Mouse (Mus musculus): ENCODE results near the gene Apobec3. TPM values are rescaled to one million over a fixed set of nuclear protein-coding genes. Genes with fewer than 3 reads are reported as not detected.
A peak's percentile ranks its signal among the peaks of the same experiment; 100 is the strongest.

Apobec3 gene
- 10 to 100 TPM; 12.8 to 13.0 TPM for total RNA-seq (2021)
- long read RNA-seq, experiment 1, partial matches to known transcripts = 0 of 8 reads
- long read RNA-seq, experiment 1, other reads (novel, unspliced or antisense) = 3 of 8 reads
- long read RNA-seq, experiment 2, partial matches to known transcripts = 1 of 6 reads
- long read RNA-seq, experiment 2, other reads (novel, unspliced or antisense) = 2 of 6 reads

DNA sequence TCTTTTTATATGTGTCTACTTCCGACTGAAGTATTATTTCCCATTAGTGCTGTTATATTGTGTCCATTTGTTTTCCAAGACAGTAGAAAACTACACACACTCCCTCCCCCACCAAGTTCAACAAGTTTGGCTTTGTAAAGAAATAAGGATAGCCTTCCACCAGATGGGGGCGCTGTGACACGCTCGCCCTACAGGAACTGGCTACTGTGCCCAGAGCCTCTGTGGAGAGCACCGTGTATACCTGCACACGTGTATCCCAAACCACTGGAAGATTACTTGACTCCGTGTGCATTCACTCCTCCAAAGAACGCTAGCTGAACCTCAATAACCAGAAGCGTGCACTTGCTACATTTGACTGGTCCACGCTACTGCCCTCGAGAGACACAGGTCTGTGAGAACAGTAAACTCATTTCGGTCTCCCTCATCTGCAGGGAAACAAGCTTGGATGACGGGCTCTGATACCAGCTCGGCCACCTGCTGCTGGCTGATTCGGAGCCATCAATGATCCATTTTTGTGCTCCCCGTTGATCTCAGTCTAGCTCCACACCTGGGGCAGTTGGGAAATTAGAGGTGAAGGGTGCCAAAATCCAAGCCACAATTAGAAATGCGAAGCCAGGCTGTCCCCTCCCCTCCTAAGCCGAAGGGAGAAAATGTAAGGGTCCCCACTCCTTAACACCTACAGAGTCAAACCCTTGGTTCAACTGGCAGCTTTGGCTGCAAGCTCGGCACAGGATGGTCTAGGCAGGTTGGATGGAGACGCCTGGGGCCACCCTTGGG, at the start of gene Apobec3:
TSS of gene Apobec3 (plus strand) at position 224 of the 777 bp plus-strand sequence.
- peak; percentile 70 to 78 for DNase-seq (ENCODE audit: low spot score in 2 of 2)

DNA sequence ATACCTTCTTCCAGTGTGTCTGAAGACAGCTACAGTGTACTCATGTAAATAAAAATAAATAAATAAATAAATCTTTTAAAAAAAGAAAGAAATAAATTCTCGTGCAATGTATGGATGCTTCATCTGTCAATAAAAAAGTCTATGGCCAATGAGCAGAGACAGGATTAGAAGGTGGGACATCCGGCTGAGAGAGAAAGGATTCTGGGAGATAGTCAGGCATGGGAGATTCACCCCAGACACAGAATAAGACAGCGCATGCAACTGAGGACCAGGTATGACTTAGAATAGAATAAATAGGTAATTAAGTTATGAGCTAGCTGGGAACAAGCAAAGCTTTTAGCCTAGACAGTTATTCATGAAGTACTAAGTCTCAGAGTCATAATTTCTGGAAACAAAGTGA, 48.5 kb upstream of the Apobec3 start:
- DNase-seq (ENCODE audit: low spot score in 2 of 2) = no peak

DNA sequence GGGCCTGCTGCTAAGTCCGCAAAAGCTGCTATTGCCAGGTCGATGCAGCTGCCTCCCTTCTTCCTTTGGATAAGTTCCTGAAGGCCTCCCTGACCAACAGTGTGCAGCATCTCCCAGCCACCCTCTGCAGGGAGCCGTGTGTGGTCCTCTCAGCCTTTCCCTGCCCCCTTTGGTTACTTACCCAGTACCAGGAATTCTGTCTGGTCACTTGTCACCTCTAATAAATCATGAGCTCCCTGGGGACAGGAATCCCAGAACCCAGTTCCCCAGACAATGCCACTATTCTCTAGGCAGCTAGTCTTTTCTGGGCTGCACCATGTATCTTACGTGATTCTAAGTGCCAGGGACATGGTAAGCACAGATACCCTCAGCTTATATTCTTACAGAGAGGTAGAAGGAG, 45.5 kb upstream of the Apobec3 start:
- no peak for DNase-seq (ENCODE audit: low spot score in 2 of 2)

DNA sequence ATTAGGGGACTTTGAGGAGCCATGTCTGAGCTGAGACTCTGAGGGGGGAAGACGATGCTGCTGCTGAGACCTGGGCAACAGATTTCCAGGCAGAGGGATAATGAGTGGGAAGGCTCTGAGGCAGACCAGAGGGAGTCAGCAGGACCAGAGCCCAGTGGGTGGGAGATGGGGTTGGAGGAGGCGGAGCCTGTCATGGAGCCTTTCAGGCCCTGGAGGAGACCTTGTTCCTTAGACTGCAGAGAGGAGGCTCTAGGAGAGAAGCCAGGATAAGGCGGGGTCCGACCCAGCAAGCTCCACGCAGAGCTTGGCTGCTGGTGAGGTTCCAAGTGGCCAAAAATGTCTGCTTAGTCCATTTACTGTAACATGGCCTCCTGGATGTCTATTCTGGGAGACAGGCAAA, 44.4 kb upstream of the Apobec3 start:
- no peak for DNase-seq (ENCODE audit: low spot score in 2 of 2)

DNA sequence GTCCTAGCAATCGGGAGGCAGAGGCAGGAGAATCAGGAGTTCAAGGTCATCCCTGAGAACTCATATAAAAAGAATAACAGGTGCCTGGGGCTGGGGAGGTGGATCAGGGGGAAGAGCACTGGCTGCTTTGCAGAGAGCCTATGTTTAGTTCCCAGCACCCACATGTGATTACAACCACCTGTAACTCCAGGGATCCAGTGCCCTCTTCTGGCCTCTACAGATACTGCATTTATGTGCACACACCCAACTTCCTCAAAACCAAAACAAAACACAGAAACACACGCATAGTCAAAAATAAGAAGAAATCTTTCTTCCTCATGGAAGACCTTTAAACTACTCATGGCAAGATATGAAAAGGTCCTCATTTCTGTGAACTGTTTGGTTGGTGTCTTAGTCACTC, 41.3 kb upstream of the Apobec3 start:
- DNase-seq (ENCODE audit: low spot score in 2 of 2) = no peak

DNA sequence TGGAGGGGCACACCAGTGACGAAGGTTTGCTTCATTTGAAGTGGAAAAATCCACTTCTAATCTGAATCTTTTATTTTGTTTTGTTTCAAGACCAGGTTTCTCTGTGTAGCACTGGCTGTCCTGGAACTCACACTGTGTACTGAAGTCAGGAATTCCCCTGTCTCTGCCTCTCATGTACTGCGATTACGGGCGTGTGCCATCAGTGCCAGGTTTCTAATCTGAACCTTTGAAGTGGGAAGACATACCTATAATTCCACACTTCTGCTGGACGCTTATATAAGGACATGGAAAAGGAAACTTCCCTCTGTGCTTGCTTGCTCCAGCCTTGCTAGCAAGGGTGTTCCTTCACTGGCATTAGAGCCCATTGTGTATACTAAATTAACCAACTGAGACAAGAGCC, 32.5 kb upstream of the Apobec3 start:
- DNase-seq (ENCODE audit: low spot score in 2 of 2) = no peak

DNA sequence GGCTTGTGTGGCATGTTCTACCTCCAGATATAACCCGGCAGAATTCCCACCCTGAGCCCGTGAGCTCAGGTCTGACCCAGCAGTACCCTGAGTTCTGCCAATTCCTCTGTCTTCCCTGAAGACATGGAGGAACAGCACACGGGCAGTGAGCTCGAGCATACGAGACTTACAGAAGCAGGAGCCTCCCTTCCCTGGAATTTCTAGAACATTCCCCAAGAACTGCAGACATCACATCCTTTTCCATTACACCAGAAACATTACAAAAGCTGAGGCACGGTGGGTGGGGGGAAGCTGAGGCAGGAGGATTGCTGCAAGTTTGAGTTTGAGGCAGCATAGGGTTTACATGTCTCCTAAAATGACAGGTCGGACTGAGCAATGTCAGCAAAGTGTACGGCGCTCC, 31.6 kb upstream of the Apobec3 start:
- DNase-seq (ENCODE audit: low spot score in 2 of 2) = no peak

DNA sequence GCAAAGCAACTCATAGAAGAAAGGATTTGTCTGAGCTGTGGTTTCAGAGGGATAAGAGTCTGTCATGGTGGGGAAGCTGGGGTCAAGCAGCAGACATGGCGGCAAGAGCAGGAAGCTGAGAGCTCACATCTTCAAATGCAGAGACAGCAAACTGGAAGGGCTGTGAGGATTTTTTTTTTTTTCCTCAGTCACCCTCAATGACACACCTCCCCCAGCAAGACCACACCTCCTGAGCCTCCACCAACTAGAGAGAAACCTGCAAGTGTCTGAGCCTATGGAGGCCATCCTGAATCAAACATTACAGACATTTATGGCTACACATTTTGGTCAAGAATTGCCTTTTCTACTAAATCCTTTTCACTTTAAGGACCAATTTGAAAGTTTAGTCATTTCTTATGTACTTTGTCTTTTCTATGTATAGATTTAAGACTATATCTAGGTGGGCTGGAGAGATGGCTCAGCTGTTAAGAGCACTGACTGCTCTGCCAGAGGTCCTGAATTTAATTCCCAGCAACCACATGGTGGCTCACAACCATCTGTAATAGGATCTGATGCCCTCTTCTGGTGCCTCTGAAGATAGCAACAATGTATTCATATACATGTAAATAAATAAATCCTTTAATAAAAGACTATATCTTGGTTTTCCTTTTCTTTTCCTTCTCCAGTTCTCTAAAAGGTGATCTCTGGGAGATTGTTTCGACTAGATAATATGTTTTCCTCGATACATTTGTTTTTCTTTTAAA, 24.0 kb upstream of the Apobec3 start:
- DNase-seq (ENCODE audit: low spot score in 2 of 2) = no peak

DNA sequence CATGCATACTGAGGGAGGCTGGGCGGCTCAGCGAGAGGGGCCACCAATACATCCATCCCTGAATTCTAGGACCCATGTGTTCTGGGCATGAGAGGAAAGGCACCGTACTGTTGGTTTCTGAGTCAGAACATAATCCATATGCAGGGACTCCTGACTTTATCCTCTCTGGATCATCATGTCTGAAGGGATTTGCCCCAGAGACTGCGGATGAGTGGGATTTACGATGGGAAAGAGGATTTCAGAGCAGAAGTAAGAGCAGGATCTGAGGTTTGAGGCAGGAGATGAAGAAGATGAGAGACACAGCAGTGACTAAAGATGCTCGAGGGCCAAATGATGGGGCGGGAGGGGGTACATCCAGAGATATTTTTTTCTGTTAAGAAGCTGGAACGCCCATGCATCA, 17.9 kb upstream of the Apobec3 start:
- no peak for DNase-seq (ENCODE audit: low spot score in 2 of 2)

DNA sequence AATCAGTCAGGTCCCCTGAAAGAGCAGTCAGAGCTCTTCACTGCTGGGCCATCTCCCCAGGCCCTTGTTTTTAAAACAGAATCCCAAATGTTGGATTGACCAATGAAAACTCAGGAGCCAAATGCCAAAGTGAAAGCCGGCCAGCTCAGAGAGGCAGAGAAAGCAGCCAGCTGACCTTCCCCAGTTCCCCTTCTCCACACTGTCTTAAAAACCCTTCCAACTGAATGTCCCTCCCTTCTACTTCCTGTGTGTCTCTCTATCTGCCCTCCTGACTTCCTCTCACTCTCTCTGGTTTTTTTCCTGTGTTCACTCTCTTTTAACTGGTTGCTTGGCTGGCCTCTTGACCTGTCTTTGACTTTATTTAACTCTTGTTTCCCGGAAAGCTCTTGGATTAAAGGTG, 17.5 kb upstream of the Apobec3 start:
- DNase-seq (ENCODE audit: low spot score in 2 of 2) = no peak

DNA sequence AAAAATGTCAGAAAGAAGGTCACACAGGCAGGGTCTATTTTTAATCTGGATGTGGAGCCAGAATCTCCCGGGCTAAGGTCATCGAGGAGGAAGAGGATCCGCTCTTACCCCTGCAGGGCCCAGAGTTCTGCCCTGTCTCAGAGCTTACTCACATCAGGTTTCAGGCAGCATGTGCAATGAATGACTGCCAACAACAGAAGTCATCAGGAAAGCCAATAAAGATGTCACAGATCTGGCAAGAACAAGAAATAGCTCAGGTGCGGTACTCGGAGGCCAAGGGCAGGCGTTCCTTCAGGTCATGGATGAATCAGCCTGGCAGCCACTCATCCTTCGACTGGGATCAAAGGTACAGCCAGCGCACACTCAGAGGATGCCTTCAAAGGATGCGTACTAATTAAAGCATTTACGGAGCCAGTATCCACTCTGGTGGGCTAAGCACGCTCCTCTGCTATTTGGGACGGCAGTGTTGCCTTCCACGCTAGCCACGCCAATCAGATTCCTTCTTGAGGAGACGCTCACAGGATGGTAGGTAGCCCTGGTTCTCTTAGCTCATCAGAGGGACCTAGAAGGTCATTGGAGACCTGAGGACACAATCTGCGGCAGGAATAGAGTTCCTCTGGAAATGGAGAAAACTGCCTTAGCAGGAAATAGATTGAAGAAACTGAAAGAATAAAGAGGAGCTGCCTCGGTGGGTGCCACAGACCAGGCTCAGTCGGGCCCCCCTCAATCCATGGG, 16.0 kb upstream of the Apobec3 start:
- DNase-seq (ENCODE audit: low spot score in 2 of 2) = peak in 1 of 2 experiments; percentile 15

DNA sequence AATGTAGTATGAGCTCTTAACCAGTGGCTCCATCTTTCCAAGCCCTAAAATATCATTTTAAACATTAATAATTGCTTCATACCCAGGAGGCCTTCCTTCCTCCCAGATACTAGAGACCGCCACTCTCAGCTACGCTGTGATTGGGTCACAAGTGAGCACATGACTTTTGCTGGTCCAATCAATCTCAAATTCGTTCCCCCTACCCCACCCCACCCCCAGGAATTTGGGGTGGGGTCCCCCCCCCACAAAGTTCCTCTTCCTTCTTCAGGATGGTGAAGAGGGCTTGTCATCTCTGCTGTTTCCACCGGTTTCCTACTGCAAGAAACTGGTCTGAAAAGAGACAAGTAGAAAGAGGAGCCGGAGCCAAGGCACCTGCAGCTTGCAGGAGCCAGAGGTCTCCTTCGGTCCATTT, 12.7 kb upstream of the Apobec3 start:
- DNase-seq (ENCODE audit: low spot score in 2 of 2) = no peak

DNA sequence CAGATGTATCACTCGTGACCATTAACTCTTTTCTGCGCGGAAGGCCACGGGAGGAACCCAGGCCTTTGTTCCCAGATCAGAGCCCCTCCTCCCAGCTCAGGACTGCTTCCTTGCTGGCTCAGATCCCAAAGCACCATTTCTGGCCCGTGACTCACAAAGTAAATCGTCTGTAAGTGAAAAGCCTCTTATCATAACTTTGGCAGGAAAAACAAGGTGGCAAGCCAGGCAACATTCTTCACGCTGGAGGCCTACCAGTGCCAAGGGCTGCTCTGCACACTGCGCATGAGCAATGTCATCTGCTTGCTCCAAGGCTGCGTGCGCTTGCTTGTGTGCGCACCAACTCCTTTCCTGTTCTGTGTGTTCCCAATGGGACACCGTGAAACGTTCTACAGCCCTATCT, 12.1 kb upstream of the Apobec3 start:
- peak; percentile 60 to 62 for DNase-seq (ENCODE audit: low spot score in 2 of 2)

DNA sequence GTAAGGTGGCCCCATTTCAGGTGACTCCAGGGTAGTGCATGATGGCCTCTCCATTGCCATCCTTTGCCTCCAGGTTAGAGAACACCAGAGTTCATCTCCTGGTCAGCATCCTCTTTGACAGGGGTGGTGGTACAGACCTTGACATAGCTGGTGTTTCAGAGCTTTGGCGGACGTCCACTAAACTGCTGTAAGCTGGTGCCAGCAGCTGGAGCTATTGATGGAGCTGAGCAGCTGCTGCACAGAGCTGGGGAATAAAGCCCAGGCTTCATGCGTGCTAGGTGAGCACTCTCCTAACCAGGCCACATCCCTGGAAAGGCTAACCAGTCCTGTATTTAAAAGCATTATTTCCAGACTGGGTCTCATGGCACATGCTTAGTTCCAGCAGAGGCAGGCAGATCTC, 11.0 kb upstream of the Apobec3 start:
- no peak for DNase-seq (ENCODE audit: low spot score in 2 of 2)

DNA sequence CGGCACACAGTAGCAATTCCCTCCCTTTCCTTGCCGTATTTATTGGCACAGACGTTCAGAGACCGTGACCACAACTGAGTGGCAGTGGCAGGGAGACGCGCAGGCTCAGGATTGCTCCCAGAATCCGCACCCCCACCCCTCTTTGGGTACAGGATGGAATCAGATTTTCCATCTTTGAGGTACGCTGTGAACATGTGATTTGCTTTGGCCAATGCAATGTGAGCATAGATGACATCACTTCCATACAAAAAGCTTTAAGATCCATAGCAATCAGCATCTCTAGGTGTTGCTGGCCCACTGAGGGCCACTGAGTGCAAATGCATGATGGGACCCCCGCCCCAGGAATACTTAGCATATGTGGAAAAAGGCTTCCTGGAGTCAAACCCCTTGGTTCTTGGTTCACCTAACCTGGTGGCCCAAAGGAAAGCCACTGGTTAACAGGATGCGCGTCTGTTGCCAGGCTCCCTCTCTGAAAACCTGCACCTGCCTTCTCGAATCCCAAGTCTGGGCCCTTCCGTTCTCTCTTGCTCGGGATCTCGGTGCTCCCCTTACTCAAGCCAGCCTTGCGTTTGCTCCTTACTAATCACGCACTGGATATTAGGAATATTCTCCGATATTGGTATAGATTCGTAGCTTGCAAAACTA, 8.7 kb upstream of the Apobec3 start:
- no peak for DNase-seq (ENCODE audit: low spot score in 2 of 2)

DNA sequence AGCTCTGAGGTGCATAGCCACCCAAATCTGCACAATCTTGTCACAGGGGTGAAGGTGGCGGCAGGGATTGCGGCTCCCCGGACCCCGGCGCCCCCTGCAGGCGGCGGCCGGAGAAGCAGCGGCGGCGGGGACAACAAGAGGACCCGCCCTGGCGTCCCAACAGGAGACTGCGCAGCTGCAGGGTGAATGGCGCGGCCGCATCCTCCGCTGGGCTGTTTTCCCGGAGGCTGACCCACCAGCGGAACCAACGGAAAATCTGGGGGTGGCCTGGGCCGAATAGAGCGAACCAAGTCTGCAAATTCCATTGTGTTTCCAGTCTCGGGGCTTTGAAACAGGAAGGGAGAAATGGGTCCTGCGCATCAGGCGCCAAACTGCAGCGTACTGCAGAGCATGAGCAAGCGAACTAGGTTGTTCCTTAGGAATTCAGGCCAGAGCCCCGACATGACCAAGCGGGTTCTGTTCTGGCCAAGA, 8.1 kb upstream of the Apobec3 start:
- peak; percentile 95 to 98 for DNase-seq (ENCODE audit: low spot score in 2 of 2)

DNA sequence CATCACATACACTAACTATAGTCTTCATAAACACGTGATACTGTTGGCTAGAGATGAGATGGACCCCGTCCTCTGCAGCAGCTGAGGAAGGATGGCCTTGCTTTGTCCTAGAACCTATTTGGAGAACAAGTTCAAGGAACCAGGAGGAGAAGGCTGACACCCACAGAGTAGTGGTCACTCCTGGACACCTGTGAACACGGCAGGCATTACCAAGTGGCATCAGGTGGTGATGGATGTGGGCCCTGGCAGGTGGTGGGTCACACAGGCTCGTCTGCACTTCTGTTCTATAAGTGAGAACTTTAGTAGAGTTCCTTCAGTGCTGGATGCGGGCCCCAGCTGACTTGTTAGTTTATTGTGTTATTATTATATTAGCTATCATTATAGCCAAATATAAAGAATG, 6.6 kb upstream of the Apobec3 start:
- DNase-seq (ENCODE audit: low spot score in 2 of 2) = no peak

DNA sequence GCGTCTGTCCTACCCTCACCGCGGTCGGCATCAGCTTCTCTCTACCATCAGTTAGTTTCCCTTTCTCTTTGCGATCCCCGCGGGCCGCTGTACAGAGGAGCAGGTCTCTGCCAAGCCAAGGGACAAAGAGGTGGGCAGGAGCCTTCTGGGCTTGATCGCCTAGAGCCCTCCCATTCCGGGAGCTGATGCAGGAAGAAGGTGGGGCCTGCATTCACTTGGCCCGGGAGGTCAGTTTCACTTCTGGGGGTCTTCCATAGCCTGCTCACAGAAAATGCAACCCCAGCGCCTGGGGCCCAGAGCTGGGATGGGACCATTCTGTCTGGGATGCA, 718 bp downstream of the Apobec3 start:
- DNase-seq (ENCODE audit: low spot score in 2 of 2) = peak; percentile 32 to 53

DNA sequence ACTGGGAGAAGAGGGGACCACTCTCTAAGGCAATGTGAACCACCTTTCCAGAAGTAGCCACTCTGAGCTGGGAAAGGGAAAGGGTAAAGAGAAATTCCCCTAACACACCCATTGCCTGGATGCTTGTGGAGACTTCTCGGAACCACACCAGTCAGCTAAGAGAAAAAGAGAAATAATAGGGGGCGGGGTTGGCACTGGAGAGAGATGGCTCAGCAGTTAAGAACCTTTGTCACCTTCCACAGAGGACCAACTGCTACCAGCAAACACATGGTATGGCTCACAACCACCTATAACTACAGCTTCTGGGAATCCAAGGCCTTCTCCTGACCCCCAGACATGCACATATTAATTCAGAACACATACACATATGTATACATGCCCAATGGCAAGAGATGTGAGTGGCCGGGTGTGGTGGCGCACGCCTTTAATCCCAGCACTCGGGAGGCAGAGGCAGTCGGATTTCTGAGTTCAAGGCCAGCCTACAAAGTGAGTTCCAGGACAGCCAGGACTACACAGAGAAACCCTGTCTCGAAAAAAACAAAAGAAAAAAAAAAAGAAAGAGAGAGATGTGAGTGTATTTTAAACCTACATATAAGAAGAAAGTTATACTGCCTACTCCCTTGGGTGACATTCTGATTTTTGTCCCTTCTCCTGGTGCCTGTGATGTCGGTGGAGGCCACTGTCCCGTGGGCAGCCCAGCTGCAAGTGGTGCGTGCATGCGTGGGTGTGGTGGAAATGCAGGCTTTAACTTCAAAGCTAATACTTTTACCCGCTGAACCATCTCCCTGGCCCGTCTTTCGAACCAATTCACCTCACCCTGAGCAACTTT, 1.8 kb downstream of the Apobec3 start:
- DNase-seq (ENCODE audit: low spot score in 2 of 2) = no peak

DNA sequence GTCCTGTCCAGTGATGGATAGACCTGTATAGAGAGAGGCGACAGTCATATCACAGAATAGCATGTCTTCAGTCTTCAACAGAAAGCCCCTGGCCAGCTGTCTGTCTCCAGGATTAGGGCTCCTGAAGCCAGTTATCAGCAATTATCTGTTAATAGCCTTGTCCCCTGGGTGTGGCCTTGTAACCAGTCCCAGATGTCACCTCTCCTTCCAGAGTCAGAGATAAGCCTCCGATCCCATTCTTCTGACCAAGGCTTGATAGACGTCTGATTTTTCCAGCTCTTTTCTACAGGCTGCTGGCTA, 2.3 kb downstream of the Apobec3 start:
- DNase-seq (ENCODE audit: low spot score in 2 of 2) = no peak

Data from adrenal gland, adult 18-20 months (tissue).